Mouse (Mus musculus) CH12.LX (cell line): ENCODE measurements around the gene Rps6ka5. TPM values are rescaled to one million over a fixed set of nuclear protein-coding genes. Genes with fewer than 3 reads are reported as not detected.

Experiments used
- DNase-seq: peaks from one replicate; pipeline ENCODE4 v3.0.0-alpha.2; 2013; ENCODE audit errors: extremely low read depth
- H3K27ac ChIP-seq: 2 replicates; pipeline ENCODE4 v1.5.1; 2012; ENCODE audit warnings: low read depth, mild to moderate bottlenecking, control low read depth, moderate library complexity; ENCODE audit not compliant: insufficient read depth
- H3K27me3 ChIP-seq: replicated peaks from 2 replicates; pipeline ENCODE3; 2012; ENCODE audit warnings: inconsistent platforms
- H3K36me3 ChIP-seq, 2 experiments: replicated peaks in 1 of 2; 2 replicates each; pipeline versions ENCODE3 to v1.6.1; 2012; ENCODE audit warnings: inconsistent platforms in 1 of 2, low read length in 1 of 2, mild to moderate bottlenecking in 1 of 2, mixed read lengths in 1 of 2, moderate library complexity in 1 of 2; ENCODE audit not compliant: control insufficient read depth in 1 of 2, insufficient read depth in 1 of 2
- H3K4me1 ChIP-seq, 2 experiments: 2 replicates each; pipeline ENCODE4 v1.6.1; 2012; ENCODE audit warnings: inconsistent platforms in 1 of 2, moderate library complexity in 1 of 2; ENCODE audit not compliant: insufficient read depth in 2 of 2, control insufficient read depth in 1 of 2
- H3K4me2 ChIP-seq: 2 replicates; pipeline ENCODE4 v1.6.1; 2012; ENCODE audit warnings: low read depth, mild to moderate bottlenecking, control low read depth; ENCODE audit not compliant: poor library complexity, insufficient read depth, severe bottlenecking
- H3K4me3 ChIP-seq, 3 experiments: fragments of 150-350 bp in 1 of 3; sonication (generic) in 1 of 3; replicated peaks in 1 of 3; 2 replicates each; pipeline versions ENCODE3 to v1.5.1; 2011 to 2012; ENCODE audit warnings: low read depth in 2 of 3, low read length in 2 of 3, mild to moderate bottlenecking in 2 of 3, moderate library complexity in 2 of 3, control low read depth in 1 of 3, improper control_type of control experiment in 1 of 3, inconsistent platforms in 1 of 3, mixed read lengths in 1 of 3; ENCODE audit not compliant: poor library complexity in 1 of 3
- H3K79me2 ChIP-seq: replicated peaks from 2 replicates; pipeline ENCODE4 v1.6.1; 2012; ENCODE audit warnings: mild to moderate bottlenecking, moderate library complexity; ENCODE audit not compliant: control insufficient read depth, poor library complexity, insufficient read depth, severe bottlenecking; ENCODE audit errors: extremely low read depth
- H3K9ac ChIP-seq: 2 replicates; pipeline ENCODE4 v1.6.1; 2012; ENCODE audit warnings: low read depth, mild to moderate bottlenecking, control low read depth, moderate library complexity; ENCODE audit not compliant: insufficient read depth
- H3K9me3 ChIP-seq: replicated peaks from 2 replicates; pipeline ENCODE3; 2012; ENCODE audit warnings: low read length, inconsistent platforms, mixed read lengths
- BHLHE40 ChIP-seq: IDR thresholded peaks from 2 replicates; pipeline ENCODE4 v1.6.1; 2011; ENCODE audit warnings: mild to moderate bottlenecking, low read depth, low read length, improper control_type of control experiment
- CHD1 ChIP-seq: IDR thresholded peaks from 2 replicates; pipeline ENCODE4 v1.6.1; 2012; ENCODE audit warnings: low read depth, low read length, improper control_type of control experiment, inconsistent platforms
- CHD2 ChIP-seq: IDR thresholded peaks from 2 replicates; pipeline ENCODE4 v1.6.1; 2011; ENCODE audit warnings: low read length, improper control_type of control experiment
- ELF1 ChIP-seq: IDR thresholded peaks from 2 replicates; pipeline ENCODE4 v1.6.1; 2014; ENCODE audit warnings: low read depth, mild to moderate bottlenecking, inconsistent platforms, low read length, improper control_type of control experiment
- EP300 ChIP-seq: IDR thresholded peaks from 2 replicates; pipeline ENCODE4 v1.6.1; 2011; ENCODE audit warnings: low read length, improper control_type of control experiment
- ETS1 ChIP-seq: conservative IDR thresholded peaks from 2 replicates; pipeline ENCODE4 v1.6.1; 2012; ENCODE audit warnings: low read depth, mild to moderate bottlenecking, inconsistent platforms, low read length, improper control_type of control experiment, moderate library complexity
- HCFC1 ChIP-seq: IDR thresholded peaks from 2 replicates; pipeline ENCODE4 v1.6.1; 2012; ENCODE audit warnings: low read depth, mild to moderate bottlenecking, inconsistent platforms, low read length, improper control_type of control experiment
- JUND ChIP-seq: conservative IDR thresholded peaks from 2 replicates; pipeline ENCODE4 v1.6.1; 2011; ENCODE audit warnings: low read depth, low read length, improper control_type of control experiment
- KAT2A ChIP-seq: IDR thresholded peaks from 2 replicates; pipeline ENCODE4 v1.6.1; 2012; ENCODE audit warnings: low read length, improper control_type of control experiment, inconsistent platforms; ENCODE audit not compliant: insufficient replicate concordance
- MAX ChIP-seq: IDR thresholded peaks from 2 replicates; pipeline ENCODE4 v1.6.1; 2011; ENCODE audit warnings: low read length, improper control_type of control experiment
- MAZ ChIP-seq: IDR thresholded peaks from 2 replicates; pipeline ENCODE4 v1.6.1; 2012; ENCODE audit warnings: low read depth, mild to moderate bottlenecking, inconsistent platforms, low read length, improper control_type of control experiment, moderate library complexity
- MYC ChIP-seq: IDR thresholded peaks from 2 replicates; pipeline ENCODE4 v1.6.1; 2011; ENCODE audit warnings: low read depth, mild to moderate bottlenecking, improper control_type of control experiment, low read length
- NELFE ChIP-seq: IDR thresholded peaks from 2 replicates; pipeline ENCODE4 v1.6.1; 2011; ENCODE audit warnings: low read depth, low read length, improper control_type of control experiment
- POLR2A ChIP-seq: IDR thresholded peaks from 2 replicates; pipeline ENCODE4 v1.6.1; 2011; ENCODE audit warnings: low read depth, mild to moderate bottlenecking, improper control_type of control experiment, low read length
- POLR2AphosphoS2 ChIP-seq: IDR thresholded peaks from 2 replicates; pipeline ENCODE4 v1.6.1; 2011; ENCODE audit warnings: low read depth, low read length, improper control_type of control experiment
- SIN3A ChIP-seq: IDR thresholded peaks from 2 replicates; pipeline ENCODE4 v1.6.1; 2012; ENCODE audit warnings: low read length, improper control_type of control experiment, inconsistent platforms
- TBP ChIP-seq: conservative IDR thresholded peaks from 2 replicates; pipeline ENCODE4 v1.6.1; 2011; ENCODE audit warnings: low read depth, low read length, improper control_type of control experiment
- TCF12 ChIP-seq: IDR thresholded peaks from 2 replicates; pipeline ENCODE4 v1.6.1; 2014; ENCODE audit warnings: low read depth, mild to moderate bottlenecking, inconsistent platforms, low read length, improper control_type of control experiment
- USF2 ChIP-seq: conservative IDR thresholded peaks from 2 replicates; pipeline ENCODE4 v1.6.1; 2011; ENCODE audit warnings: low read depth, low read length, improper control_type of control experiment
- ZKSCAN1 ChIP-seq: IDR thresholded peaks from 2 replicates; pipeline ENCODE4 v1.6.1; 2012; ENCODE audit warnings: low read depth, inconsistent platforms, low read length, improper control_type of control experiment, borderline replicate concordance
- dilution Hi-C: fragments of 300-500 bp; cut with MboI; formaldehyde crosslinking; loops from 2 replicates; pipeline ENCODE4 v1.14.3; 2020; ENCODE audit warnings: low sequenced_read_pairs; ENCODE audit not compliant: extremely low pct_unique_long_range_greater_than_20kb, extremely low pct_ligation_motif_present
- in situ Hi-C: fragments of 300-500 bp; cut with MboI; formaldehyde crosslinking; loops from 3 replicates; pipeline ENCODE4 v1.14.3; 2019; ENCODE audit warnings: low sequenced_read_pairs, low pct_ligation_motif_present, low pct_unique_long_range_greater_than_20kb, mixed read lengths
- polyA plus RNA-seq: library from polyadenylated mRNA; unstranded; fragments of >175 nt; gene quantifications from 2 replicates; pipeline ENCODE4 v1.2.1, GENCODE M21; 2012; ENCODE audit warnings: low read depth; ENCODE audit not compliant: insufficient read length
- total RNA-seq, 2 experiments: library from RNA; depleted of rRNA; stranded (reverse); fragments of 300-350 nt in 1 of 2; fragments of >200 nt in 1 of 2; gene quantifications; 2 replicates each; pipeline ENCODE4 v1.2.3; 2012 to 2014

The Rps6ka5 gene
- total and polyA plus RNA-seq, 3 experiments: 2.9 to 6.2 (median 4.8) TPM

DNA sequence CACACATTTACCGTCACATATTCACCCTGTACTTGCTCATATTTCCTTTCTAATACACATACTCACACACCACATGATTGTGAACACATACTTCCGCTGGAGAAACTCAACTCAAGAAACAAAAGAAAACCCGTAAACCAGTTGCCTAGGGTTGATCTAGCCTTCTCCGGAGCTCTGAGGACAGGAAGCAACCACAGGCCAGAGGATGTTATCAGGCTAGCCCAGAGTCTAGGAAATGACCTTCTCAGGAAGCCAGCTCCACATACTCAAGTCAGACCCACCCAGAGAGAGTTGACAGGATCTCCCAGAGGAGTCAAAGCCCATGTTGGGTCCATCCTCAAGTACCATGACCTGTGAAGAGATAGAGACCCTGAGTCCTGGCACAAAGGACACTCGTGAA, 218.1 kb downstream of the Rps6ka5 start:
- in situ Hi-C loops: no loop called here
- Histone ChIP-seq H3K4me1 (peaks cover 0 to 16% of the 10 kb centered on the region in 2 experiments; a peak in 3 of 4 replicates), H3K27ac (no peak overlapping the region), H3K9me3 (peaks cover 6% of the 10 kb centered on the region), H3K4me2 (no peak overlapping the region), H3K36me3 (peaks cover 0 to 49% of the 10 kb centered on the region in 2 experiments), H3K4me3 (no peak overlapping the region), H3K79me2 (no peaks in the 10 kb centered on the region), H3K9ac (no peak overlapping the region), H3K27me3 (no peaks in the 10 kb centered on the region)
- dilution Hi-C loops: no loop called here
- TF ChIP-seq ZKSCAN1 (no peak), TCF12 (no peak), ETS1 (no peak), JUND (no peak), NELFE (no peak), ELF1 (no peak), EP300 (no peak), MAX (no peak), TBP (no peak), KAT2A (no peak), HCFC1 (no peak), CHD2 (no peak), CHD1 (no peak)
- no peak for DNase-seq

DNA sequence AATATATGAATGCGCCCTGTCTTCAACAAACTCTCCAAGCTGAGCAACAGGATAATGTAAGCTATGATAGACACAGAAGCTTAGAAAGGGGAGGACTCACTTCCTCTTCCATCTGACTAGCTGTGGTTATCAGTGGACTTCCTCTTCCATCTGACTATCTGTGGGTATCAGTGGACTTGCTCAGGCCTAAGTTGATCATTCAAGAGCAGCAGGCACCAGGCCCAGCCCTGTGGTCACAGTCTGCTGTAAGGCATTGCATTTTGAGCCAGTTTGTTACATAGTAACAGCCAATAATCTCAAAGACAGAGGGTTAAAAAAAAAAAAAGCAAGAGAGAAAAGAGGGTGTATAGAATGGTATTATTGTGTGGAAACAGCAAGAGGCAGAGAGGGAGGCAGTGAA, 221.3 kb downstream of the Rps6ka5 start:
- Histone ChIP-seq H3K4me2 (no peak overlapping the region), H3K36me3 (peaks cover 0 to 23% of the 10 kb centered on the region in 2 experiments), H3K9me3 (no peaks in the 10 kb centered on the region), H3K4me3 (no peak overlapping the region), H3K9ac (no peak overlapping the region), H3K79me2 (no peaks in the 10 kb centered on the region), H3K27ac (no peak overlapping the region), H3K27me3 (no peaks in the 10 kb centered on the region), H3K4me1 (peaks cover 4 to 24% of the 10 kb centered on the region in 2 experiments)
- no peak for DNase-seq
- dilution Hi-C loops: no loop called here
- TF ChIP-seq POLR2AphosphoS2 (no peak), SIN3A (no peak), KAT2A (no peak), MYC (no peak), MAZ (no peak), BHLHE40 (no peak), USF2 (no peak), POLR2A (no peak)
- TF ChIP-seq, all 38 proteins: peak for 0
- in situ Hi-C loops: no loop called here
